Mouse (Mus musculus): Measurements from ENCODE around the gene Rgs2.

Gene Rgs2

DNA sequence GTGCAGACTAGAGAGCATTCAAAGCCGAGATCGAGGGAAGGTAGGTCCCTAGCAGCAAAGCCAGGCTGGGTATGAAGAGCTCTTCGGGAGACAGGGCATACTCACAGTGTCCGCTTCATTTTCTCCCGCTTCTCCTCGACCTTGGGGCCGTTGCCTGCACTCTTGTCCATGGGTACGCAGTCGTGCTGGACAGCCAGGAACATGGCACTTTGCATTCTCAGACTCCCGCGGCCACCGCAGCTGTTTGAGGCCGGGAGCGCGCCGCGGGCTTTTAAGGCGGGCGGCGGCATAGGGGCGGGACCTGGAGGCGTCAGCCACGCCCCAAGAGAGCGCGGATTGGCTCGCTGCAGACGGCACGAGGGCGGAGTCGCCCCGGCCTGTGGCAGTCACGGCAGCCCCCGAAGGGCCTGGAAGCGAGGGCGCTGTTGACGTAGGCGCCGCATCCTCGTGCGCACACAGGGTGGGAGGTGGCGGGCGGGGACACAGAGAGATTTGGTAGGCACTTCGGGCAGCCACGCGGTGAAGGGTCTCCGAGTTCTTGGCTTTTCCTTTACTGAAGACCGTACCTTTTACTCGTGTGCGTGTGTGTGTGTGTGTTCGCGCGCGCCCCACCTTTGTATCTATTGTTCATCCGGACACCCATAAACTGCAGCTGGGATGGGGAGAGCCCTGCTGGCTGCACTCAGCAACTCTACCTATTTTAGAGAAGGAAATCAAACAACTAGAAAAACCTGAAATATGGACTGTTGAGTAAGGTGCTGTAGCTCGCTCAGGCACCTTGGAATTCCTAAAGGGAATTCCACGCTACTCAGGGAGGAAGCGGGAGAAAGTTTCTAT lies at the start of gene Rgs2:
Gene Rgs2, minus strand, starts transcription at position 258 of the 837 bp plus-strand sequence.
- DNase-seq: peak; percentile 96

DNA sequence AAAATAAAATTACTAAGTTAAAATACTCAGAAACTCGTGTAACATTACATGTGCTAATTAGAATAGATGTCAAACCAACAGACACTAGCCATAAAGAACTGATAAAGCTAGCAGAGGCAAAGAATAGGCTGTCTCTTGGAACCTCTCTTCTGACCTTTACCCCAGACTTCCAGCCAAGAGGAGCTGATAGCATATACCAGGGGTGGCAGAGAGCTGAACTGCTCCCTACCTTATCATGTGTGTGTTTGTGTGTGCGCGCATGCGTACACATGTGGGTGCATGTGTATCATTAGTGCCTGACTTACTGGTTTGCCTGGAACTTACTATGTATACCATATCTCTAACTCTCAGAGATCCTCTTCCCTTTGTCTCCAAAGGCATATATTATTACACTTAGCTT lies 49.4 kb upstream of the Rgs2 start:
- DNase-seq: no peak

DNA sequence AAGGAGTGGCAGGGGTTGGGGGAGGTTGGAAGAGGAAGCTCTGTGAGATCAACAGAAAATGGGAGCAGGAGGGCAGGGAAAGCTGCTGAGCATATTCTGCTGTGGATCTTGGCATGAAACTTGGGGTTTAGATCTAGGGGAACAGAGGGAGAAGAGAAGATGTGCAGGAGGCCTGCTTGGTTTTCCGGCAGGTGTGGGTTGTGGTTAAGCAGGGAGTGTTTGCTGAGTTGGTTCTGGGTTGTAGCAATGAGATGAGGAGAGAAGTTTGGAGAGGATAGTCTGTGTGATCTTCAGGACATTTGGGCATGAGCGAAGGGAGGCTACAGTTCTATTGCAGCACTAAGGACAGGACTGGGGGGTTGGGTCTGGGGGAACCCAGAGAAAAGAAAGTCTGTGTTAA lies 37.9 kb upstream of the Rgs2 start:
- no peak for DNase-seq

DNA sequence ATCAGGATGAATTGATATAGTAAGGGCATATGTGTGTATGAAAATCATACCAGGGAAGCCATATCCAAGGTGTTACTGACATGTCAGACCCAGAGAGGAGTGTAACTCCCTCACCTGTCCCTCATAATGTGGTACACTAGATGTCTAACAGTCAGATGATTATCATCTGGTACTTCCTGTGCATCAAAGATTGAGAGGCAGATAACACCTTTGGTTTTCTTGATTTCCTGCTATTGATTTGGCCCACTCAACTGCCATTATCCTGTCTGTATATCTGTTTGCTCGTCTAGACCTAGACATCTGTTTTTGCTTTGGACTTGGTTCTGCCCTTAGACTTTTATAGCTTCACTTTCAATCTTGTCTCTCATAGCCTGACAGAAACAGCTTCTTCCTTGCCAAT lies 29.5 kb upstream of the Rgs2 start:
- DNase-seq: no peak

DNA sequence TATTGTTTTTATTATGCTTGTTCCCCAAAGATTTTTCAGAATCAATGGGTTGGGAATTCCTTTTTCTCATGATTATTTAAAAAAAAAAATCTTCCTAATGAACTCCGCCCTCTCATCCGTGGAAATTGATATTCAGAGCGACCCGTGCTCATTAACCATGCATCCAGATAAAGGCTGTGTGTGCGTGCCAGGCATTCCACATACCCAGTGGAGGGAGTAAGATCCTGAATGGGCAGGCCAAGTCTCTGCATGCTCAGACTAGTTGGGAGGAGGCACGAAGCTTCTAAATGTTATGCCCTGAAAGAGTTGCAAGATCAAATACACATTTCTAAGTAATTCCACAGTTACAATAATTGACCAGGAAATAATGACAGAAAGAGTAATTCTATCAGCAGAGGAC lies 26.5 kb upstream of the Rgs2 start:
- DNase-seq: peak; percentile 19

DNA sequence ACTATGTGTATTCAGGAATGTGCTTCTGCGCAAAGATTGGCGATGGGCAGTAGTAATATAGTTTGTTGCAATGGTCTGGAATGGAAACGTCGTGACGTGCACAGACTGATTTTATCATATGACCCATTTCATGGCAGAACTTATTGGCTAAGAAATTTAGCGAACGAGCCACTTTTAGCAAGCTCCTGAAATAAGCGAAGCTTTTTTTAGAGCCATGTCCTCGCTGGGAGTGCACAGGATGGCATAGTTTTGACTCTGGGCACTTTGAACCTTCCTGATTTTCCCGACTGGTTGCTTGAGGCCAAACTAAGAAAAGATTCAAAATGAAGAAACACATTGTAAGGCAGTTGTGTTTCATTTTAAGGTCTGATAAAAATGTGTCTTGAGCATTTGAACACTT lies 25.7 kb upstream of the Rgs2 start:
- DNase-seq: no peak

DNA sequence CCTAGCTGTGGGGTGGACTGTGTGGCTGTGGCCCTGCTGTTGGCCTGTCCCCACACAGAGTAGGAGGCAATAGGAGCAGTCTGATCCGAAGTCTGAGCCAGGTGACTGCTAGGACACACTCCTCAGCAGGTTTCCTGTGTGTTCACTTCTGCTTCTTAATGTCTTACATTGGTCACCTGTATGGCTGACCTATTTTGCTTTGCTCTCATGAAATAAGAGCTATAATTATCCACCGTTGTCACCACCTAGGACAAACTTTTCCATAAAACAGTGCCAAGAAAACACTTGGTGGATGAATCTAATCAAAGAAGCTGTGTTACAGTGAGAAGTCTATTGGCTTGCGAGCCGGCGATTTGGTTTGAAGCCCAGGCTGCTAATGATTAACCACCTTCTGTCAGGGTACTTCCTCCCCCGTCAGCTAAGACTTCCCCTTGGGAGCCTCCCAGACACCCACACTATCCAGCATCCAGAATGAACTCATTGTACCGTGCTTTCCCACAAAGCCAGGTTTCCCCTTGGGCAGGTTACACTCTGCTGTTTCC lies 14.5 kb upstream of the Rgs2 start:
- peak; percentile 65 for DNase-seq

DNA sequence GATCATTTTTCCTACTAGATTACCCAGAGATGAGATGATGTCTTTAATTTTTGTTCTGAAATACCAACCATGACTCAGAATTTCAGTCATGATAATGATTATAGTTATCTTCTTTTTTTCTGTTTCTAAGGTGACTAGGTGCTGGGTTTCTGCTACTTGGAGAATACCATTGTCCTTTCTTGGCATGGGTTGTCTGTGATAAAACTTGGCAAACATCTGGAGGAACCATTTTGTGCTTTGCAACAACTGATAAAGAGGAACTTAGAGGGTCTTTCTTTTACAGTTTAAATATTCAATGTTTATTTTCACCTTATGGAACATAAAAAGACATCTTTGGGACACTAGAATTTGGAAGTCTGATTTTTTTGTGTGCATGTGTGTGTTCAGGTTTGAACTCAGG lies 10.0 kb upstream of the Rgs2 start:
- no peak for DNase-seq

DNA sequence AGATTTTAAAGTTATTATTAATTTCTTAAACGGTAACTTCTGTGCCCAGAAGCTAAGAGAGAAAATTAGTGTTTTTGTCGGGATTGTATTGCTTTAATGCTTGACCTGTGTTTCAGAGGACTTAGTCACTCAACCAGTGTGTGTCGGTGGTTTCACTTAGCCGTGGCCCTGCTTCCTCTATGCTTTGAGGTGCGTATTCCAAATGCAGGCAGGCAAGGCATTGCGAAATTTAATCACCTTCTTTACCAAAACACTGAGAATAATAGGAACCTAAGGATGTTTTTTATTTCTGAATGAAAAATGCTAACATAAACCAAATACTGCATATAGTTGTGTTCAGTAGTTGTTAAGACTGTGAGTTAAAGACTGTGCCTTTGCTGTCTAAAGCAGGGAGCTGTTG lies 3.4 kb upstream of the Rgs2 start:
- no peak for DNase-seq

DNA sequence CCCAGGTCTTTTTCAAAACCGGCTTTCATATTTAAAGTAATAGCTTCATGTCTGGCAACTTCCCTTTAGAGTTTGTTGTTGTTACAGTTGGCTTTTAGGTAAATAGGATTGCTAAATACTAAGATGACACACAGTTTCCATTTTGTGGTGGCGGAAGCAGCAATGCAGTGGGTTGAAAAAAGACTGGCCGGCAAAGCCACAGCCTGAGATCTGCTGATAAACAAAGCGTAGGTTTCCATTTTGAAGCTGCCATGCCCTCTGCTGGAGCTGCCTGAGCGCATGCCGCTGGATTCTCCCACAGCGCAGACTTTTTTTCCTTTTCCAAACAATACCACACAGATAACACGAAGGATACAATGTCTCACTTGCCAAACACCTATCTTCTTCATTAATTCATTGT lies 2.6 kb upstream of the Rgs2 start:
- peak; percentile 66 for DNase-seq

DNA sequence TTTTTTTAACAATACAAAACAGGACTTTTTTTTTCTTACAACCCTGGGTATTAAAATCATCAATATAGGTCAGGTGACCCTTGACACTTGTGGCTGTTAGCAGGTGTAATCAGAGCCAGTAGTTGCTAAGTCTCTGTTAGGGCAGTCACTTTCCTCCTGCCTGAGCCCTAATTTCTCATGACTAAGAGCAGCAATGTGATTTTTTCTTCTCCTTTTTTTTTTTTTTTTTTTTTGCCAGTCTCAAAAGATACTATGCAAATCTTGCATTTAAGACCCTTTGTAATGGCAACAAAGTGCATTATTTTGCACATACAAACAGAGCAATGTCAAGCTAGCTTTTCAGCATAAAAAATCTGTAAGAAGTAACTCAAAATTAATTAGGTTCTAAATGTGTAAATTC lies 1.7 kb upstream of the Rgs2 start:
- no peak for DNase-seq

DNA sequence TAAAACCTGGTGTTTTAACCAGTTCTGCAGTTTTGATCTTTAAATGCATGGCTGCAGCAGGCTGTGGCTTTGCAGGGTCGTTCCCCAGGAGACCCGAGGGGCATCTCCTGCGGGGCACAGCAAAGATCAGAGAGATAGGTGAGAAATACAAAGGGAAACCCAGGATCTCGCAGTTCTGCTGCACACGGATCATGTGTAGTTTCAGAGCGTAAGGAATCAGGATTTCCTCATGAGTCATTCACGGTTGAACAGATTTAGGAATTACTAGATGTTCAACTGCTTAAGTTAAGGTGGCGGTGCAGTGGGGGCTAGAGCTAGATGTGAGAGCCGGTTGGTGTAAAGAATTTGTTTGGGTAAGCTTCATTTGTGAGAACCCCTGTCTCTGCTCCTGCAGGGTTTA lies 780 bp upstream of the Rgs2 start:
- DNase-seq: peak; percentile 34

DNA sequence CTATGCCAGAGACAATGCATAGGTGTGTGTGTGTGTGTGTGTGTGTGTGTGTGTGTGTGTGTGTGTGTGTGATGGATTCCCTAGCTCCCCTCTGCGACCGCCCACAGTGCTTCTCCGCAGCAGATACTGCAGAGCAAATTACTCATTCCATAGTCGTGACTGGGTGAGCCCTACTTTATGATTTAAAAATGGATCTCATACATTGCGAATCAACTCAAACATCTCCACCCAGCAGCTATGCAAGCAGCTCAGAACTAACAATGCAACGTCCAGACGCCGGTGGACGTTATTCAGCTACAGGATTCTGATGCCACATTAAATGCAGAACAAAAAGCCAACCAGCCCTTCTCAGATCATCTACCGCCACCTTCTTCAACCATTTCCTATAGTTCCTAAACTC lies 545 bp downstream of the Rgs2 start:
- no peak for DNase-seq

DNA sequence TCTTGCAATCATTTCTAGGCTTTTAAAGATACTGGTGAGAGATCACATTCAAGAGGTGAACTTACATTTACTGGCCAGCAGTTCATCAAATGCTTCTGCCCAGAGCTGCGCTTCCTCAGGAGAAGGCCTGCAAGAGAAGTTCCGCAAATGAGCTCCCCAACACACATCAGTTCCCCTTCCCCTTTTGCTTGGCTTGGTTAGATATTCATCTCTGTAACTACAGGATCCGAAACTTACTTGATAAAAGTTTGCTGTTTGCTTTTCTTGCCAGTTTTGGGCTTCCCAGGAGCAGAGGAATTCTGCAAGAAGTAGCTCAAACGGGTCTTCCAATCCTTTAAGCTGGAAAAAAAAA lies 1.3 kb downstream of the Rgs2 start:
- DNase-seq: no peak

DNA sequence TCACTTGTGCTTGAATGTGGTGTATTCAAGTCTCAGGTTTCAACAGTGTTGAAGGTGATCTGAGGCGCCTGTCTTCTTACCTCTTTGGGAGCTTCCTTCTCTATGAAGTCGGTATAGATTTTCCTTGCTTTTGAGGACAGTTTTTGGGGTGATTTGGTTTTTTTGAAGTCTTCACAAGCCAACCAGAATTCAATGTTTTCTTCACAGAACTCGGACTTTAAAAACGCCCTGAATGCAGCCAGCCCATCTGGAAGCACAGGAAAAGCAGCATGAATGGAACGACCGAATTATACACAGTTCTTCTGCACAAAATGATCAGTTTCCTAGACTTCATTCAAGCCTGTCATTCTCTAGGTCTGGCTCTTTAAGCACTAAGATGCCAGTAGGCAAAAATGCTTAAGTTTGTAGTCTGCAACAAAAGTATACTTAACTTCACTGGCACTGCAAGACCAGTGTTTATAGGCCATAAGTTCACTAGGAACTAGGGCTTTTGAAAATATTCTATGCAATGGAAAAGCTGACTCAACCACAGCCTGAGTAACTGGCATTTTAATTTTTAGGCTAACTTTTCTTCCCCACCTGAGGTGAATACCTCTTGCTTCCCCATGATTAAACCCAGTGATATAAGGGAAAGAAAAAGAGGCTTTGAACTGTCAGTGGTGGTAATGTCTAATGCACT lies 1.8 kb downstream of the Rgs2 start:
- no peak for DNase-seq

DNA sequence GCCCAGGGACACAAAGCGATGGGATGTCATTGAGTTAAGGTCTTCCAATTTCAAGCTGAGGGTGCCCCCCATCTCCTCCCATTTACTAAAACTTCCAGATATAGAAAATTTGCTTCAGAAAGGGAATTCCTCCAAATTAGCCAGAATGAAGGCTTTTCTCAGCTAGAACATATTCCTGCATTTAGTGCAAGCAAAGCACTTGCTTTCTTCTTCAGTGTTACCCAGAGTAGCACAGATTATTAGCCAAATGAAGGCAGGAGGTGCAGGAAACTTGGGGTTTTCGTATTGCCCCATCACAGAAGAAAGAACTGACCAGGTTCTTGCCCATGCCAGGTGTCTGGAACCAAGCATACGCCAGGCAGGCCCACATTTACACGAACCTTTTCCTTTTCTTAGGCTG lies 3.7 kb downstream of the Rgs2 start:
- no peak for DNase-seq

DNA sequence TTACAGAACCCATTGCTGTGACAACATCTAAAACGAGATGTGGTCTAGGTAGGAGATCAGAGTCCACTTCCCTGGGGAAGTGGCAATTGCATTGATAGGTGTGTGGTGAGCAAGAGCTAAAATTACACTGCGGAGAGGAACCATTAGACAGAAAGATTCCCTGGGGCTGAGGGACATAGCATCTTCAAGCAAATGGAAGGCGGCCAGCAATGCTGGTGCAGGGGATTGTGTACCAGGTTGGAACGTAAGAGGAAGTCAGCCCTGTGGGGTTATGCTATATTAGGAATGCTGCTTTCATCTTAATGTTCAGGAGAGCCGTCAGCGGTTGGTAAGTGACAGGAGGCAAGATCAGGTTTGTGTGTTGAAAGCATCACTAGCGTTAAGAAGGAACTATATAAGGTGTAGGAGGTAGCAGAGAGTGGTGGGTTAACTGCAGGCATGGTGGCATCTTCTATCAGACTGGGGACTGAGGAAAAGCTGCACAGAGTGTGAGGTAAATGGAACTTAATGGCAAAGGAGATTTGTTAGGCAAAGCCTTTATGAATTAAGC lies 4.5 kb downstream of the Rgs2 start:
- DNase-seq: no peak

DNA sequence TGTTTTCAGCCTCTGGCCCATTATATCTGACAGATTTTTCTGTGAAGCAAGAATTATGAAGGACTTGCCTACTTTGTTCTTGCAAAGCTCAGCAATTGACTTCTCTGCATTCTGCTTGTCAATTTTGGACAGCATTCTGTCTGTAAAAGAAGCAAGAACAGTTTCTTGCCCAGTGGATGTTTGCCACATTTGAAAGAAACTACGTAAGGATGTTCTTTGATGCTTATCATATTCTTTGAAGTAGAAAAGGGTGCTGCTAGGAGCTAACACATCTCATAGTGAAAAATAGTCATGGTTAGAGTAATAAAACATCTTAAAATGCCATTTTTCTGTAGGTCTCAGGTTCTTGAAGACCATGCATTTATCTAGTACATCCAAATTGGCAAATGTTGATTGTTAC lies 10.9 kb downstream of the Rgs2 start:
- DNase-seq: no peak

DNA sequence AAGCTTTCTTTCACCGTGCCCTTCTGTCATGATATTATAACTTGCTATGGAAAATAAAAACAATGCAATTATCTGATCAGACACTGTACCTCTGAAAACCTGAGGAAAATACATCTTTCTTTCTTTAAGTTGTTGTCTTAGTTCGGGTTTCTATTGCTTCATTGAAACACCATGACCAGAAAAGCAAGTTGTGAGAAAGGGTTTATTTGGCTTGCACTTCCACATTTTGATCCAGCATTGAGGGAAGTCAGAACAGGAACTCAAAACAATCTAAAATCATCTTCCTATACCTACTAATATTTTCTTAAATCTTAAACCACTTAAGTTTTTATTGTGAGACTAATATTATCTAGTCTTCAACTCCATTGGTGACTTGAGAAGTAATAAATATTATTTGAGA lies 11.4 kb downstream of the Rgs2 start:
- DNase-seq: no peak

DNA sequence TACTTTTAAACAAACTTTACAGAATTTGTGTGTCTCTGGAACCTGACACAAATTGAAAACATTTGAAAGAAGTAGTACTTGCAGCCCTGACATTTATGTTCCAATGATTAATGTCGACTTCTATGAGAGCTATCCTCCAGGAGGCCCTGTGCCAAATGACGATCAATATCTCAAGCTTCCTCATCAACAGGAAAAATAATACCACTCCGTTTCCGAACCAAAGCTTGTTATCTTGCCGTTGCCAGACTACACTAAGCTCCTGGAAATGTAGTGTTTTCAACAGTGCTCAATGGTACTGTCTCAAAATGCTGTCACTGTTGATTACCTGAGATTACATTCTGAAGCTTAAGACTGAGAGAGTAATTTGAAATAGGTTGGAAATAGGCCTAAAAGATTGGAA lies 13.7 kb downstream of the Rgs2 start:
- DNase-seq: no peak

DNA sequence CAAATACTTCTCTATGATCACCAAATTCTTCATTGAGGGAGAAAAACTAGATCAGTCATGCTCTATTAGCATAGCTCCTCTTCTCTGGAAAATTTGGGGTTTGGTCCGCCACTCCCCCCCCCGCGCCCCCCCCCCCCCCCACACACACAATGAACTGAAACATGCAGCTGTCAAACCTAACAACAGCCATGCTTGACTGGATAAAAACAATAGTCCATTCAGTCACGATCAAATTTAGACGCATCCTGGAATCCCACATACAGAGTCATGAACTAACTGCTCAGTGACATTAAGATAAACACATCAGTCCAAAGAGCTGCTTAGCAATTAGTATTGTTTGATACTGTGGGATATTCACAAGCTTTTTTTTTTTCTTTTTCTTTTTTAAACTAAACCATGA lies 14.2 kb downstream of the Rgs2 start:
- no peak for DNase-seq

DNA sequence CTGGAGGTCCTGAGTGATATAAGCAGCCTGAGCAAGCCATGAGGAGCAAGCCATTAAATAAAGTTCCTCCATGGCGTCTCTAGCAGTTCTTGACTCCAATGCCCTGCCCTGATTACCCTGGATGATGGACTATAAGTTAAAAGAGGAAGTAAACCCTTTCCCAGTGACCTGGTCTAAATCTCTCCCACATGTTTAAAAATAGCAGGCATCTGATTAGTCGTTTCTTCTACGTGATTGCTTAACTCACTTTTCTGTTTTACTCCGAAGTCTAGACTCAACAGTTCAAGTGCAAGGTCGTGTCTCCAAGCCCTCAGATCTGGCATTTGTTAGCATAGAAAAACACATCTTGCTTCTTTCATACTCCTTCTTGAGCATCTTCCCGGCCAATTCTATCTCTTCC lies 15.2 kb downstream of the Rgs2 start:
- DNase-seq: no peak

DNA sequence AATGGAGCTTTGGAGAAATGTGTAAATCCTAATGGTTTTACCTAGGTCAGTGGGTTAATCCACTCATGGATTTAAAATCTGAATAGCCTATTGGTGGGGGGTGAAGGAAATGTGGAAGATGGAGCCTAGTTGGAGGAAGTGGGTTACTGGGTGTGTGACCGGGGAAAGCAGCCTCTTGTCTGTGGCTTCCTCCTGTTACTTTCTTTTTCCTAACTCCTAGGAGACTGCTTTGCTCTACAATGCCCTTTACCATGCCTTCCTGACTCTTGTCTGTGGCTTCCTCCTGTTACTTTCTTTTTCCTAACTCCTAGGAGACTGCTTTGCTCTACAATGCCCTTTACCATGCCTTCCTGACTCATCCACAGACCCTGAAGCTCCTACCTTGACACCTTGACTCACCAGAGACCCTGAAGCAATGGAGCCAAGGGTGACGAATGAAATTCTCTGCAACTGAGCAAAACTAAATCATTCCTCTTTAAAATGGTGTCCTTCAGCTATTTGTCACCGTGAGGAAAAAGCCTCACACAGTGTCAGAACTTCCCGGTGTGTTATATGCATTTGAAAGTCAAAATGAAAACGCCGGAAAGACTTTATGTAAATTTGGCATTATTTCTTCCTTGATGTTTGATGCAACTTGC lies 18.9 kb downstream of the Rgs2 start:
- no peak for DNase-seq
